Mouse (Mus musculus): ENCODE measurements around the gene 4930404N11Rik.

- TF ChIP-seq CTCF (IDR thresholded peaks at IDR 0.05; ENCODE audit: low read depth, low read length), result no peak
- no peak for TF ChIP-seq TAL1 (conservative IDR thresholded peaks at IDR 0.05; ENCODE audit: low read depth, low read length)
- TF ChIP-seq GATA1 (IDR thresholded peaks at IDR 0.05; ENCODE audit: borderline replicate concordance, low read length), result no peak
These were observed 33.3 kb downstream of the 4930404N11Rik start for GRCm38 (mm10) chr10:81332277-81332676.
